Mouse (Mus musculus): Measurements from ENCODE around the gene Slc24a3.

GRCm38 (mm10) chr2:145500231-145500630, 332.7 kb downstream of the Slc24a3 start:
- no peak for TF ChIP-seq CTCF (IDR thresholded peaks at IDR 0.05; ENCODE audit: insufficient read depth, low read depth, low read length)
- TF ChIP-seq POLR2A (IDR thresholded peaks at IDR 0.05; ENCODE audit: insufficient read depth, low read depth, low read length) = no peak
